Mouse (Mus musculus) heart, embryonic 12.5 days (tissue): Measurements from ENCODE around the gene Pigf. TPM values are rescaled to one million over a fixed set of nuclear protein-coding genes. Genes with fewer than 3 reads are reported as not detected.
"Not testable (repeated sequence)": the region's sequence is repeated elsewhere in the genome, so short reads cannot be mapped to it uniquely, and the experiment has no call there.

ENCODE experiments used
- ATAC-seq: fragments of 200-750 bp; cut with Nextera tagmentation; 2 replicates; pipeline ENCODE4 v1.8.0; 2017; ENCODE audit warnings: moderate TSS enrichment, moderate library complexity; ENCODE audit not compliant: insufficient number of reproducible peaks, low FRiP score
- H3K27ac ChIP-seq: fragments of 300-500 bp; sonication (generic); 2 replicates; pipeline ENCODE4 v1.5.1; 2016; ENCODE audit warnings: mild to moderate bottlenecking, moderate library complexity; ENCODE audit not compliant: poor library complexity, severe bottlenecking
- H3K27me3 ChIP-seq: fragments of 300-500 bp; sonication (generic); replicated peaks from 2 replicates; pipeline ENCODE4 v1.6.1; 2016; ENCODE audit warnings: mild to moderate bottlenecking, moderate library complexity
- H3K36me3 ChIP-seq: fragments of 300-500 bp; sonication (generic); 2 replicates; pipeline ENCODE4 v1.6.1; 2016; ENCODE audit warnings: mild to moderate bottlenecking, moderate library complexity
- H3K4me1 ChIP-seq: fragments of 300-500 bp; sonication (generic); replicated peaks from 2 replicates; pipeline ENCODE4 v1.6.1; 2016; ENCODE audit warnings: mild to moderate bottlenecking
- H3K4me2 ChIP-seq: fragments of 300-500 bp; sonication (generic); 2 replicates; pipeline ENCODE4 v1.6.1; 2016; ENCODE audit warnings: mild to moderate bottlenecking, moderate library complexity
- H3K4me3 ChIP-seq: fragments of 300-500 bp; sonication (generic); 2 replicates; pipeline ENCODE4 v1.5.1; 2016; ENCODE audit warnings: mild to moderate bottlenecking
- H3K9ac ChIP-seq: fragments of 300-500 bp; sonication (generic); 2 replicates; pipeline ENCODE4 v1.6.1; 2016; ENCODE audit warnings: mild to moderate bottlenecking, moderate library complexity
- H3K9me3 ChIP-seq: fragments of 300-500 bp; sonication (generic); replicated peaks from 2 replicates; pipeline ENCODE4 v1.6.1; 2016; ENCODE audit warnings: mild to moderate bottlenecking, moderate library complexity
- WGBS: fragments of 180-500 bp; shearing (Covaris S2); methylation state at CpG from one replicate; pipeline ENCODE4 v1.1.7; 2016; 5-methylcytosine and 5-hydroxymethylcytosine counted together
- polyA plus RNA-seq: library from polyadenylated mRNA; unstranded; fragments of >200 nt; fragmentation: Nextera tagmentation; extraction: Ambion mirVana; gene quantifications from 2 replicates; pipeline ENCODE4 v1.2.1, GENCODE M21; 2016

Pigf gene
- polyA plus RNA-seq: 16.9 and 21.5 TPM in 2 replicates

- Histone ChIP-seq H3K4me1 (peaks cover 15% of the 10 kb centered on the region), H3K4me3 (peak within 1 kb of the TSS; percentile 89), H3K9me3 (0 out of 2 replicates have a peak, but pooled peaks cover 3% of the 10 kb centered on the region), H3K27ac (peak within 1 kb of the TSS; percentile 31; the same call in 1 of the 2 replicates), H3K9ac (peak within 1 kb of the TSS; percentile 79), H3K4me2 (peak within 1 kb of the TSS; percentile 98), H3K36me3 (peaks cover 26% of the 10 kb centered on the region), H3K27me3 (no peaks in the 10 kb centered on the region)
- peak; percentile 100 for ATAC-seq
- WGBS: under 1% methylated on average over 43 of the region's 43 CpGs
These were observed at the start of gene Pigf, which contains the start of gene Cript for GRCm38 (mm10) chr17:87025269-87025949. Gene Pigf (minus strand): TSS chr17:87025406. Gene Cript (plus strand): TSS chr17:87025550.

DNA sequence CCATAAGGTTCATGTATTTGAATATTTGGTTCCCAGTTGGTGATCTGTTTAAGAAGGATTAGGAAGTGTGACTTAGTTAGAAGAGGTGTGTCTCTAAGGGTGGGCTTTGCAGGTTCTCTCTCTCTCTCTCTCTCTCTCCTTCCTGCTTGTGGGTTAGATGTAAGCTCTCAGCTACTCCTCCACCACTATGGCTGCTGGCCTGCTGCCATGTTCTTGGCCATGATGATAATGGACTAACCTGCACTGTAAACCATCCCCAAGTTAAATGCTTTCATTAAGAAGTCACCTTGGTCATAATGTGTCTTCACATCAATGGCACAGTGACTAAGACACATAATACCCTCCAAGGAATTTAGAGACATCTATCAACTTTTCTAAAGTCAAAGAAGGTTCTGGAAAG is 48.3 kb upstream of the Pigf start:
- Histone ChIP-seq H3K4me3 (no peak overlapping the region), H3K4me2 (no peak overlapping the region)
- ATAC-seq: no peak

DNA sequence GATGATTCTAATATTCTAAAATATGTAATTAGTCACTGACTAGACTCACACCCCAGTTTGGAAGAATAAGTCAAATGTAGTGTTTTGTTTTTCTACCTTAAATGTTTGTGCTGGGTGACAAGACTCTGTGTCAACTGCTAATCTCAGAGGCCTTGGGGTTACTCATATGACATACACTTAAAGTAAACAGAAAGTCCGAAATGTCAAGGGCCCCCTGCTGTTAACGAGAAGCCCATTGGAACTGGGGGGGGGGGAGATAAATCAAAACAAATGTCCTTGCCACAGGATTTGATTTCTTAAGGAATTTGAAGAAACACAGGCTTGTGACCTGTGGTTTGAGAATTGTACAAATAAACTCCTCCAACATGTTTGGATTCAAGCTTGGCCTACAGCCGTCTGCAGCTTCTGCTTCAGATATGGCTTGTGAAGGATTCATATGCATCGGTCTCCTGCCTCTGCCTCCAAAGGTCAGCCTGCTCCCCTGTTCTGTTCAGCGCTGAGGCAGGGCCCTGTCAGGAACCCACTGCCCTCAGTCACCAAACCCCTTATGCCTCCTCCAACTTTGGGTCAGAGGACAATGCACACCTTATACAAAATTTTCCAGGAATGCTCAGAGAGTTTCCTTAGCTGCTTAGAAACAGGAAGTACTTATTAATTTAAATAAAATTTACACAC is 47.7 kb upstream of the Pigf start:
- Histone ChIP-seq H3K9ac (no peak overlapping the region), H3K27me3 (no peaks in the 10 kb centered on the region), H3K36me3 (no peaks in the 10 kb centered on the region), H3K4me2 (no peak overlapping the region), H3K27ac (no peak overlapping the region), H3K9me3 (peaks cover 7% of the 10 kb centered on the region), H3K4me1 (no peaks in the 10 kb centered on the region), H3K4me3 (no peak overlapping the region)
- no peak for ATAC-seq
- 54% methylated on average over 5 of the region's 5 CpGs for WGBS

More for the DNA sequence above, 48.3 kb upstream of the Pigf start:
- Histone ChIP-seq H3K9ac (no peak overlapping the region), H3K36me3 (no peaks in the 10 kb centered on the region), H3K4me1 (no peaks in the 10 kb centered on the region), H3K27me3 (no peaks in the 10 kb centered on the region), H3K9me3 (peaks cover 7% of the 10 kb centered on the region), H3K27ac (no peak overlapping the region)

DNA sequence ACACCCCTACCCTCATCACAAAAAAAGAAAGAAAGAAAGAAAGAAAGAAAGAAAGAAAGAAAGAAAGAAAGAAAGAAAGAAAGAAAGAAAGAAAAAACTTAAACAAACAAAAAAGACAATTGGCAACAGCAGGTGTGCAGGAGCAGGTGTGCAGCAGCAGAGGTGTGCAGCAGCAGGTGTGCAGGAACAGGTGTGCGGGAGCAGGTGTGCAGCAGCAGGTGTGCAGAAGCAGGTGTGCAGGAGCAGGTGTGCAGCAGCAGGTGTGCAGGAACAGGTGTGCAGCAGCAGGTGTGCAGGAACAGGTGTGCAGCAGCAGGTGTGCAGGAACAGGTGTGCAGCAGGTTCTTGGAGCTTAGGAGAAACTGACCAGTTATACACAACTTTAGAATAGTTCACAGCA is 47.0 kb upstream of the Pigf start:
- H3K4me3 ChIP-seq, H3K4me1 ChIP-seq, ATAC-seq, H3K9me3 ChIP-seq, H3K9ac ChIP-seq, H3K27ac ChIP-seq, H3K36me3 ChIP-seq, H3K27me3 ChIP-seq, H3K4me2 ChIP-seq: not testable (repeated sequence)
- 87% methylated on average over 1 of the region's 1 CpGs for WGBS

DNA sequence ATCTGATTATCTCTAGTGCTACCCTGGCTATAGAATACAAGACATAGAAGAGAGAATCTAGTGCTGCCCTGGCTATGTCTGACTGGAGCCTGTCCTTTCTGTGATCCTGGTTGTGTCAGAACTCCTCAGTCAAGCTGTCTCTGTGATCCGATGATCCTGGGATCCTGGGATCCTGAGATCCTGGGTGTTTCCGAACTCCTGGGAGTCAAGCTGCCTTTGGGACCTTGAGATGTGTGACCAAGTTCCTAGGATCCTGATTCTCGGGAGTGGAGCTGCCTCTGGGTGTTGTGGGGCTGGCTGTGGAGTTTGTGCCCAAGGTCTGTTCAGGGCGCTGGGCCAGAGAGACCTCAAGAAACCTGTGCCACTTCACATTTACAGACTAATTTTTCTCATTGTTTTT is 43.8 kb upstream of the Pigf start:
- 80% methylated on average over 4 of the region's 4 CpGs for WGBS
- Histone ChIP-seq H3K4me3 (no peak overlapping the region), H3K4me1 (no peaks in the 10 kb centered on the region), H3K4me2 (no peak overlapping the region), H3K9me3 (no peaks in the 10 kb centered on the region), H3K27ac (no peak overlapping the region), H3K9ac (no peak overlapping the region), H3K36me3 (no peaks in the 10 kb centered on the region), H3K27me3 (no peaks in the 10 kb centered on the region)
- ATAC-seq: no peak

GRCm38 (mm10) chr17:87063969-87064368 is 38.8 kb upstream of the Pigf start:
- H3K4me2 ChIP-seq: no peak overlapping the region

GRCm38 (mm10) chr17:87063461-87063860 is 38.3 kb upstream of the Pigf start:
- ATAC-seq: no peak
- no peaks in the 10 kb centered on the region for H3K27me3 ChIP-seq
- 82% methylated on average over 7 of the region's 7 CpGs for WGBS

More at GRCm38 (mm10) chr17:87063969-87064368, 38.8 kb upstream of the Pigf start:
- Histone ChIP-seq H3K4me3 (no peak overlapping the region), H3K27ac (no peak overlapping the region), H3K4me1 (0 out of 2 replicates have a peak, but pooled peaks cover 3% of the 10 kb centered on the region), H3K27me3 (no peaks in the 10 kb centered on the region), H3K9ac (no peak overlapping the region), H3K9me3 (no peaks in the 10 kb centered on the region), H3K36me3 (no peaks in the 10 kb centered on the region)
- no peak for ATAC-seq
- WGBS: 67% methylated on average over 6 of the region's 6 CpGs

GRCm38 (mm10) chr17:87062639-87063038 is 37.4 kb upstream of the Pigf start:
- ATAC-seq: no peak
- 0 out of 2 replicates have a peak, but pooled peaks cover 3% of the 10 kb centered on the region for H3K4me1 ChIP-seq
- H3K27ac ChIP-seq: no peak overlapping the region
- H3K27me3 ChIP-seq: no peaks in the 10 kb centered on the region
- H3K9me3 ChIP-seq: no peaks in the 10 kb centered on the region
- WGBS: 70% methylated on average over 9 of the region's 9 CpGs
- no peak overlapping the region for H3K9ac ChIP-seq
- no peak overlapping the region for H3K4me2 ChIP-seq
- no peaks in the 10 kb centered on the region for H3K36me3 ChIP-seq
- no peak overlapping the region for H3K4me3 ChIP-seq

More at GRCm38 (mm10) chr17:87063461-87063860, 38.3 kb upstream of the Pigf start:
- no peak overlapping the region for H3K4me2 ChIP-seq
- no peaks in the 10 kb centered on the region for H3K9me3 ChIP-seq
- H3K36me3 ChIP-seq: no peaks in the 10 kb centered on the region
- H3K27ac ChIP-seq: no peak overlapping the region
- H3K4me3 ChIP-seq: no peak overlapping the region
- 0 out of 2 replicates have a peak, but pooled peaks cover 3% of the 10 kb centered on the region for H3K4me1 ChIP-seq
- H3K9ac ChIP-seq: no peak overlapping the region

GRCm38 (mm10) chr17:87057486-87058266 is 32.5 kb upstream of the Pigf start:
- H3K4me3 ChIP-seq: no peak overlapping the region
- no peaks in the 10 kb centered on the region for H3K27me3 ChIP-seq
- H3K27ac ChIP-seq: no peak overlapping the region
- H3K4me1 ChIP-seq: peaks cover 18% of the 10 kb centered on the region
- no peak for ATAC-seq
- H3K36me3 ChIP-seq: no peaks in the 10 kb centered on the region
- no peak overlapping the region for H3K9ac ChIP-seq
- no peaks in the 10 kb centered on the region for H3K9me3 ChIP-seq
- H3K4me2 ChIP-seq: no peak overlapping the region
- 52% methylated on average over 8 of the region's 8 CpGs for WGBS

DNA sequence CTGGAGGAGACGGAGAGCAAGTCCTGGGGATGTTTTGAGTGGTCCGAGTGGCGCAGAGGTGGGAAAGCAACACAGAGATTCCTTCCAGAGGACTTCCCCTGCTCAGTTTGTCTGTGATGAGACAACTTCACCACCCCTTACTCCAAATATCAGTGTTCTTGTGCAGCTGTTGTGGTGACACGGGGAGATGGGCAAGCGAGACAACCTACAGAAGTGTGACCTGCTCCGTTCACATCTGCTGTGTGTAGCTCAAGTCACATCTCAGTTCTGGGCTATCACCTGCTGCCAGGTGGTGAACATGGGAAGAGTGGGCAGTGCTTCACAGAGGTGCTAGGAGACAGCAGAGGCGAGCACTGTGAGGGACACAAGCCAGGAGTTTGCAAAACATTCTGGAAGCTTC is 31.6 kb upstream of the Pigf start:
- Histone ChIP-seq H3K4me2 (no peak overlapping the region), H3K36me3 (no peaks in the 10 kb centered on the region), H3K4me3 (no peak overlapping the region), H3K9me3 (no peaks in the 10 kb centered on the region), H3K27ac (no peak overlapping the region), H3K27me3 (no peaks in the 10 kb centered on the region), H3K4me1 (peaks cover 16% of the 10 kb centered on the region), H3K9ac (no peak overlapping the region)
- ATAC-seq: no peak
- WGBS: 86% methylated on average over 7 of the region's 7 CpGs

DNA sequence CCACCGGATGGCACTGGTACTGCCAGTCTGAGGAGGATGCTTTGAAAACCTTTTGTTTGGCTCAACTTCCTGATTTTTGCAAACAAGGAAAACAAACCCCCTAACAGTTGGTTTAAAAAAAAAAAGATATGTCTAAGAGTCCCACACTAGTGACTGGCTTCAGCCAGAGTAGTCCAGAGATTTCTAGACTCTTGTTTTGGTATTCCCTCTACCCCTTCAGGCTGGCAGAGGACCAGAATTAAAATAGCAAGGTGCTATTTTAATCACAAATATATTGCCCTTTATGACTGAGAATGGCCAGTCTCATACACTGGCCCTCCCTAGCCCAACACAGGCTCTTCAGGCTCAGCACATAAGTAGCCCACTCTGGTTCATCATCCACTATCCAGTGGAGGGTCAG is 30.5 kb upstream of the Pigf start:
- H3K27ac ChIP-seq: no peak overlapping the region
- H3K4me3 ChIP-seq: no peak overlapping the region
- no peaks in the 10 kb centered on the region for H3K27me3 ChIP-seq
- no peaks in the 10 kb centered on the region for H3K36me3 ChIP-seq
- no peaks in the 10 kb centered on the region for H3K9me3 ChIP-seq
- ATAC-seq: no peak
- peaks cover 16% of the 10 kb centered on the region for H3K4me1 ChIP-seq
- WGBS: 63% methylated on average over 1 of the region's 1 CpGs
- no peak overlapping the region for H3K4me2 ChIP-seq
- no peak overlapping the region for H3K9ac ChIP-seq
